Mouse (Mus musculus) cerebellum, postnatal 36 days (tissue): Measurements from ENCODE around the gene Ydjc.
"Not testable (repeated sequence)": the region's sequence is repeated elsewhere in the genome, so short reads cannot be mapped to it uniquely, and the experiment has no call there.

ENCODE experiments used
- DNase-seq, 2 experiments: peaks; one replicate each; pipeline ENCODE4 v3.0.0; 2021 to 2022; ENCODE audit warnings: mixed read lengths in 2 of 2

Ydjc gene

GRCm38 (mm10) chr16:17154346-17154745 is 9.9 kb downstream of the Ydjc start:
- DNase-seq, result no peak

DNA sequence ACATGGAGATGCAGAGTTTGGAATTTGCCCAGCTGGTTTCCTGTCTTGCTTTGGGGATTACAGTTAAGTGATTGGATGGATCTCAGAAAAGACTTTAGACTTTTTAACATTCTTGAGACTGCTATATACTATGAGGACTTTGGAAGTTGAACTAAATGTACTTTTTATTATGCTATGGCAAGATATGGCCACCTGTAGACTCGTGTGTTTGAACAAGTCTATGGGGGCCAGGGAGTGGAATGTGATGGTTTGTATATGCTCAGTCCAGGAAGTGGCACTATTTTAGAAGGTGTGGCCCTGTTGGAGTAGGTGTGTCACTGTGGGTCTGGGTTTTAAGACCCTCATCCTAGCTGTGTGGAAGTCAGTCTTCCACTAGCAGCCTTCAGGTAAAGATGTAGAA is 21.1 kb downstream of the Ydjc start:
- DNase-seq, result not testable (repeated sequence)

- no peak for DNase-seq
Observed at GRCm38 (mm10) chr16:17167179-17167578, 22.8 kb downstream of the Ydjc start.

- DNase-seq, result no peak
Observed at GRCm38 (mm10) chr16:17168049-17168448, 23.6 kb downstream of the Ydjc start.

GRCm38 (mm10) chr16:17175765-17176164 is 31.3 kb downstream of the Ydjc start:
- no peak for DNase-seq

GRCm38 (mm10) chr16:17177623-17178170 is 33.3 kb downstream of the Ydjc start:
- no peak for DNase-seq

GRCm38 (mm10) chr16:17179706-17180105 is 35.3 kb downstream of the Ydjc start:
- no peak for DNase-seq

GRCm38 (mm10) chr16:17181382-17181781 is 37.0 kb downstream of the Ydjc start:
- no peak for DNase-seq

DNA sequence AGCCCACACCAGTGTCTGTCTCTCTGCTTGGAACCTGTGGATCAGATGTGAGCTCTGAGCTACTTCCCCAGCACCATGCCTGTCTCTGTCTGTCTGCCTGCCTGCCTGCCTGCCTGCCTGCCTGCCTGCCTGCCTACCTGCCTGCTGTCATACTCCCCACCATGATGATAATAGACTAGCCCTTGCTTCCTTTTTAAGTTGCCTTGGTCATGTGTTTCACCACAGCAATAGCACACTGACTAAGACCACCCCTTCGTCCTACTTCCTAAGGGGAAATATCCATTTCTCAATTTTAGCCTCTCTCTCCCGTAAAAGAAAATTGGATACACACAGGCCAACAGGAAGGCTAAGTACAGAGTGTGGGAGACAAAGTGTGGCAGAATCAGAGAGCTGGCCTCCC is 37.7 kb downstream of the Ydjc start:
- DNase-seq, result no peak

DNA sequence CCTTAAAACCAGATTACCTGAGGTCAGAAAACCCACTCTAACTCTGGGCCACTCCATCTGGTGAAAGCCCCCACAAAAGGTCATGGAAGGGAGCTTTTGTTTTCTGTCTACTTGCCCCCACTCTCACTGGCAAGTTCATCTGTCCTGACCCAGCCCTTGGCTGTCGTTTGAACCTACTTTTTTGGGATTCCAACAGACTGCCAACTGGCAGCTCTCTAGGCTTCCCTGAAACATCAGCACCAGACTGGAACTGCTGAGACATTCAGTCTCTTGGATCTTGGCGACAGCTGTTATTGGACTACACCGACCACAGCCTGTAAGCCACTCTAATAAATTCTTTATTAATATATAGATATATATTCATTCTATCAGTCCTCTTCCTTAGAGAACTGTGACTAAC is 38.6 kb downstream of the Ydjc start:
- DNase-seq, result no peak

DNA sequence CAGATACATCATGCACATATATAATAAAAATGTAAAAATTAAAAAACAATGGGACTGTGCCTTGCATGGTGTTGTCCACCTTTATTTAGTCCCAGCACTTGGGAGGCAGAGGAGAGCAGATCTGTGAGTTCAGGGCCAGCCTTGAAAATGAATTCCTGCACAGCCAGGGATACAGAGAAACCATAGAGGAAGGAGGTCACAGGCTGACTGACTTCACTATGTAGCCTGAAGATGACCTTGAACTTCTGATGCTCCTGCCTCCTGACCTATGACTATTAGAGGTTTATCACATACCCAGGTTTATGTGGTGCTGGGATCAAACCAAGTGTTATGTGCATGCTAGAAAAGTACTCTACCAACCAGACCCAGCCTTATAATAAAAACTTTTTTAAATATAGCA is 41.1 kb downstream of the Ydjc start:
- DNase-seq, result no peak

GRCm38 (mm10) chr16:17193823-17194222 is 49.4 kb downstream of the Ydjc start:
- no peak for DNase-seq

DNA sequence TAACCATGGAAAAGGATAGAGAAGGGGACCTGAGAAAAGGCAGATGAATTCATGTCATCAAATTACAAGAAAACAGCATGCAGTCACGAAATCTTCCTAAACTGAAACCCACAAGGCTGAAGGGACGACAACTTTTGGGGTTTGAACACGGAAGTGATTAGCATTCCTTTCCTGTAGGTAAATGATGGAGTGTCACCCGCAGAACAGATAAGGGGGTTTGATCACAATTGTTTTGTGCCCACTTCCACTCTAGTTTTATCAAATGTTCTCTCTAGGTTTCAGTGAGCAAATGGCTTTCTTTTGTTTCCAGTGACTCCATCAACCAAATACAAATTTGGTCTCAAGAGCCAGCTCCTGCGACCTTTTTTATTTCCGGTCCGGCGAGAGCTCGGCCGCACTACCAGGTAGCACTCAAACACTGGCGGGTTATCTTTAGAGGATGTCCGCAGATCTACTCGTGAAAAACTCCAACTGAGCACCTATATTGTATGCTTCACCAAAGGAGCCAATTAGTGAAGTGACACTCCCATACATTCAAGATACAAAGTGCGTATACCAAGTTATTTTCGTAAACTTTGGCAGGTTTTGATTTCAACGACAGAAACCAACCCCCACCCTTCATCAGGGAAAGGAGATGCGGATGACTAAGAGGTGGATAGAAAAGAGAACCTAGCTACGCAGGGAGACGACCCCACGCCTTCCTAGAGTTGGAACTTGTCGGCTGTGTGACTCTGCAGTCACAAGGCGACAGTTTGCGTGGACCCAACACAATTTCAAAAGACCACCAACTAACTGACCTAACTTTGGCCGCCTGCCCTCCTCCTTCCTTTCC is 55.9 kb downstream of the Ydjc start:
- DNase-seq, result no peak

DNA sequence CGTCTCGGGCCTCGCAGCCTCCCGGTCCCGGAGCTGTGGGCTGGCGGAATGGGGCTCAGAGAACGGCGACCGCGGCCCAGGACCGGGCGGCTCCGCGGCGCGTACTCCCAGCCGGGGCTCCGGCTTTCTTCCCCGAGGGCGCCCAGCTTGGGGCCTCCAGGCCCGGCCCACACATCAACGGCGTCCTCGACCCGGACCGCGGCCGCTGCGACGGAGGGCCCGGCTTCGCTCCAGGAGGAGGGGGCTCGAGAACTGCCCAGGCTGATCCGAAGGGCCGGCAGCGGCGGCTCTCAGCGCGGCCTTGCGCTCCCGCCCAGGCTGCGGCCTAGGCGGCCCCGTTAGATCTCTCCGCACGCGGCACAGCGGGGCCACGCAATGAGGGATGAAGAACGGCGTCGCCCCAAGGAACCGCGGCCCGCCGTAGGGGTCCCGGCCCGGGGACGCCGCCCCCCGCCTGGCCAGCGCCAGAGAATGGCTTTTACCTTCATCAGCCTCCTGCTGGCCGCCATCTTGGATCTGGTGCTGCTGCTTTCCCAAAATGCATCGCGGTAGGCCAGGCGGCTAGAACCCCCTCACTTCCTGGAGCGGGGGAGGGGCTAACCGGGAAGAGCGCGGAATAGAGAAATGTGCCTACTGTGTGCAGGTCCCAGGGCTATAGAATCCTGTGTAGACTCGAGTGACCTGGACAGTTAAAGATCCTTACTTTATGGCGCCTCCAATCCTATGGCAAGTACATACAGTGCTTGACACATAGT is 56.7 kb downstream of the Ydjc start:
- DNase-seq, result peak; percentile 84 to 86

DNA sequence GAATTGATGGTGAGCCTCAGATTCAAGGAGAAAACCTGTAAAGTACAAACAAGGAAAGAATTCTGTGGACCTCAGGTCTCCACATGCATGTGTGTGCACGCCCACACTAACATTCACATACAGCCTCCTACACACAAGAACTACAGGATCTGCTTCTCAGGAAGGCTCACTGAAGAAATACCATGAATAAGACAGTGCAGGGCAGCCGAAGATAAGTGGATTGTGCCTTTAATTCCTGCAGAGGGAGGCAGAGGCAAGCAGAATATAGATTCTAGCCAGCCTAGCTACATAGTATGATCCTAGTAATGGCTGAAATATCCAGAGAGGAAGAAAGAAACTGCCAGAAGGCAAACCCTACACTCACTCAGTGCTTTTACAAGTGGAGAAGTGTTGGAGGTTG is 57.6 kb downstream of the Ydjc start:
- no peak for DNase-seq

DNA sequence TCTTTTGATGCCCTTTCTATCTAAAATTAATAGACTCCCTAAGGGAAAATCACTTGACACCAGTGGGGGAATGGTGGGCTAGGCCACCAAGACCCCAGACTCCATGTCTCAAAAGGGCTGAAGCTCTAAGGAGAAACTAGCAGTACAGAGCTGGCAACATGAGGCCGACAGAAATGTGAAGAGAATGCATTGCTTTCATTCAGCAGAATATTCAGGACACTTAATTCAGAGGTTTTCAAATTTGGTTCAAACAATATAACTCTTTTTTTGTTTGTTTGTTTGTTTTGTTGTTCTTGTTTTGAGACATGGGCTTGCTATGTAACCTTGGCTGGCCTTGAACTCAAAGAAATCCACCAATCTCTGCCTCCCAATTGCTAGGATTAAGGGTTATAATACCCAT is 58.1 kb downstream of the Ydjc start, which contains the start of gene Ube2l3:
TSS of gene Ube2l3 (minus strand) at position 101 of the 400 bp plus-strand sequence.
- no peak for DNase-seq

- peak; percentile 13 to 28 for DNase-seq
Observed at GRCm38 (mm10) chr16:17204990-17205389, 60.6 kb downstream of the Ydjc start.

GRCm38 (mm10) chr16:17208389-17209361 is 64.3 kb downstream of the Ydjc start, which contains the start of gene Rimbp3:
Gene Rimbp3, plus strand, starts transcription at chr16:17208603.
- peak; percentile 73 to 79 for DNase-seq

- peak in 1 of 2 experiments; percentile 16 for DNase-seq
Observed at GRCm38 (mm10) chr16:17209404-17209960, 65.1 kb downstream of the Ydjc start.
